Mouse (Mus musculus) kidney, embryonic 14.5 days (tissue): ENCODE results near the gene Slc7a11. TPM values are rescaled to one million over a fixed set of nuclear protein-coding genes. Genes with fewer than 3 reads are reported as not detected.

ENCODE experiments used
- ATAC-seq: fragments of 200-750 bp; cut with Nextera tagmentation; 2 replicates; pipeline ENCODE4 v1.8.0; 2017; ENCODE audit warnings: moderate number of reproducible peaks, mild to moderate bottlenecking, moderate TSS enrichment, moderate library complexity; ENCODE audit not compliant: low FRiP score, low TSS enrichment
- H3K27ac ChIP-seq: fragments of 300-500 bp; sonication (generic); 2 replicates; pipeline ENCODE4 v1.5.1; 2014; ENCODE audit warnings: low read depth, mild to moderate bottlenecking, low read length, moderate library complexity, mixed read lengths
- H3K27me3 ChIP-seq: fragments of 300-500 bp; sonication (generic); 2 replicates; pipeline ENCODE4 v1.6.1; 2014; ENCODE audit warnings: mild to moderate bottlenecking, low read length; ENCODE audit not compliant: control insufficient read depth, insufficient read depth
- H3K36me3 ChIP-seq: fragments of 300-500 bp; sonication (generic); 2 replicates; pipeline ENCODE4 v1.6.1; 2014; ENCODE audit warnings: low read length, mixed read lengths; ENCODE audit not compliant: control insufficient read depth, insufficient read depth
- H3K4me1 ChIP-seq: fragments of 300-500 bp; sonication (generic); 2 replicates; pipeline ENCODE4 v1.6.1; 2014; ENCODE audit warnings: low read length, mixed read lengths; ENCODE audit not compliant: control insufficient read depth, insufficient read depth
- H3K4me2 ChIP-seq: fragments of 300-500 bp; sonication (generic); replicated peaks from 2 replicates; pipeline ENCODE4 v1.6.1; 2014; ENCODE audit warnings: low read depth, mild to moderate bottlenecking, low read length
- H3K4me3 ChIP-seq: fragments of 300-500 bp; sonication (generic); 2 replicates; pipeline ENCODE4 v1.5.1; 2014; ENCODE audit warnings: mild to moderate bottlenecking, low read length
- H3K9ac ChIP-seq: fragments of 300-500 bp; sonication (generic); 2 replicates; pipeline ENCODE4 v1.6.1; 2014; ENCODE audit warnings: low read depth, mild to moderate bottlenecking, low read length, moderate library complexity
- H3K9me3 ChIP-seq: fragments of 300-500 bp; sonication (generic); 2 replicates; pipeline ENCODE4 v1.6.1; 2016; ENCODE audit warnings: low read length; ENCODE audit not compliant: control insufficient read depth
- whole genome bisulfite sequencing: fragments of 180-500 bp; shearing (Covaris S2); extraction: QIAGEN DNeasy Blood & Tissue Kit; methylation state at CpG from one replicate; pipeline ENCODE4 v1.1.7; 2014; 5-methylcytosine and 5-hydroxymethylcytosine counted together
- polyA plus RNA-seq: library from polyadenylated mRNA; unstranded; fragments of >200 nt; fragmentation: Nextera tagmentation; extraction: Ambion mirVana; gene quantifications from 2 replicates; pipeline ENCODE4 v1.2.1, GENCODE M21; 2014

Gene Slc7a11
- polyA plus RNA-seq, 1 experiment from 2014 or later: 0.58 TPM

DNA sequence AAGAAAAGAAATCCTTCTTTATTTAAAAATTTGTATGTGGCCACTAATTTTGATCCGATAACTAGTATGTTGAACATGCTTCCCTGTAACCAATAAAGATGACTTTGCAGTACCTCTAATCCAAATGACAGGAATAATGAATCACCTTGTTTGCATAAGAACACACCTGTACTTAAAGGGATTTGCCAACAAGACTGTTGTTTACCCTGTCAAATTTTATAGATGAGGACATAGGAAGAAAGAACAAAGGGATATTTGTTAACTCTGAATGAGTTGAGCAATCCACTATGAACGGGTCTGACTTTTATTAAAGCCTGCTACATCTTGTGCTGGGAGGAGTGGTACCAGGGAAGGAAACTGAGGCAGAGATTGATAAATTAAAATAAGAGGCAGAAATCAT is 181.3 kb downstream of the Slc7a11 start:
- WGBS: 73% methylated on average over 2 of the region's 2 CpGs
- no peak for ATAC-seq
- H3K27ac ChIP-seq: no peak overlapping the region

GRCm38 (mm10) chr3:50260667-50261066 is 182.7 kb downstream of the Slc7a11 start:
- no peak for ATAC-seq
- no peak overlapping the region for H3K4me3 ChIP-seq
- H3K4me2 ChIP-seq: no peak overlapping the region
- WGBS: 85% methylated on average over 1 of the region's 1 CpGs
- no peak overlapping the region for H3K9ac ChIP-seq
- no peaks in the 10 kb centered on the region for H3K9me3 ChIP-seq
- H3K4me1 ChIP-seq: no peaks in the 10 kb centered on the region
- H3K27ac ChIP-seq: no peak overlapping the region
- H3K36me3 ChIP-seq: no peaks in the 10 kb centered on the region
- no peaks in the 10 kb centered on the region for H3K27me3 ChIP-seq

More for the DNA sequence above, 181.3 kb downstream of the Slc7a11 start:
- Histone ChIP-seq H3K9ac (no peak overlapping the region), H3K4me2 (no peak overlapping the region), H3K4me3 (no peak overlapping the region), H3K36me3 (no peaks in the 10 kb centered on the region), H3K4me1 (no peaks in the 10 kb centered on the region), H3K9me3 (no peaks in the 10 kb centered on the region), H3K27me3 (no peaks in the 10 kb centered on the region)

- Histone ChIP-seq H3K4me3 (no peak overlapping the region), H3K4me2 (no peak overlapping the region), H3K4me1 (no peaks in the 10 kb centered on the region), H3K27ac (no peak overlapping the region), H3K27me3 (no peaks in the 10 kb centered on the region), H3K9me3 (no peaks in the 10 kb centered on the region), H3K9ac (no peak overlapping the region), H3K36me3 (no peaks in the 10 kb centered on the region)
- 93% methylated on average over 4 of the region's 4 CpGs for WGBS
- ATAC-seq: no peak
Measured at GRCm38 (mm10) chr3:50258852-50259251, 184.6 kb downstream of the Slc7a11 start.

- Histone ChIP-seq H3K4me1 (no peaks in the 10 kb centered on the region), H3K27me3 (no peaks in the 10 kb centered on the region), H3K4me3 (no peak overlapping the region), H3K27ac (no peak overlapping the region), H3K9me3 (no peaks in the 10 kb centered on the region), H3K4me2 (no peak overlapping the region), H3K36me3 (no peaks in the 10 kb centered on the region), H3K9ac (no peak overlapping the region)
- ATAC-seq: no peak
- 74% methylated on average over 6 of the region's 6 CpGs for WGBS
Measured at GRCm38 (mm10) chr3:50249598-50250300, 193.7 kb downstream of the Slc7a11 start.

DNA sequence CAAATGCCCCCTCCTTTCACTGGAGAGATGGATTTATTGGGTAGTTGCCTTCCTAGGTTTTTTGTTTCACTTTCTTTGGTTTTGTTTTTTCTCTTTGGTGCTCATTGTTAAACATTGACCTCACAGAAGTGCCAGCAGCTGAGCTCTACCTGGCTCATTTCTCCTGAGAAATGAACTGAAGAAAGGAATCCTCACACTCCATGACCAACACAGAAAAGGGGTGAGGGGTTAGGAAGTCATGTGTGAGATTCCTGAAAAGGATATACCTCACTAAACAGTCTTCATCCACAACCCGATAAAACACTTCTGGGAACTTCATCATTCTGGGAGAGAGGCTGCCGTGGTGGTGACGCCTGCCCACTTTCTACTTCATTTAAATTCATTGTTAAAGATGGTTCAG is 207.4 kb downstream of the Slc7a11 start:
- Histone ChIP-seq H3K9ac (no peak overlapping the region), H3K4me2 (no peak overlapping the region), H3K36me3 (no peaks in the 10 kb centered on the region), H3K4me1 (no peaks in the 10 kb centered on the region), H3K9me3 (no peaks in the 10 kb centered on the region), H3K27me3 (no peaks in the 10 kb centered on the region), H3K4me3 (no peak overlapping the region), H3K27ac (no peak overlapping the region)
- peak; percentile 78; the same call in 1 of the 2 replicates for ATAC-seq
- 47% methylated on average over 3 of the region's 3 CpGs for WGBS

DNA sequence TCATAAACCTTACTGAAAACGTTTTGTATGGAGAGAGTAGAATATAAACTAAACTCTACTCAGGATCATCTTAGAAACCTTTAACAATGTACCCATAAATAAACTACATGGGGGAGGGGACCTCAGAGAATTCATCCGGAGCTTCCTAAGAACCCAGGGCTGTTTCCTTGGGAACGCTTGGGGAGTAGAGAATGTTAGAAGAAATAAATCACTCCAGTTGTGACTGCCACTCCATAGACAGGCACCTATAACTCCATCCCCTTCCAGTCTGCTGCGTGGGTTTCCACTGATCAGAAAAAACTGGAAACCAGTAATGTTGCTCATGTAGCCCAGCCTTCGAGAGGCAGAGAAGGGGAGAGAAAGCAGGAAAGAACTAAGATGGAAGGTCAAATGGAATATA is 210.3 kb downstream of the Slc7a11 start:
- H3K9ac ChIP-seq: no peak overlapping the region
- H3K36me3 ChIP-seq: no peaks in the 10 kb centered on the region
- H3K4me2 ChIP-seq: no peak overlapping the region
- no peaks in the 10 kb centered on the region for H3K27me3 ChIP-seq
- no peak for ATAC-seq
- 24% methylated on average over 5 of the region's 5 CpGs for WGBS
- H3K9me3 ChIP-seq: no peaks in the 10 kb centered on the region
- H3K4me1 ChIP-seq: no peaks in the 10 kb centered on the region
- H3K4me3 ChIP-seq: no peak overlapping the region
- no peak overlapping the region for H3K27ac ChIP-seq

GRCm38 (mm10) chr3:50224390-50225114 is 218.9 kb downstream of the Slc7a11 start:
- H3K9ac ChIP-seq: no peak overlapping the region
- no peak overlapping the region for H3K4me2 ChIP-seq
- no peaks in the 10 kb centered on the region for H3K4me1 ChIP-seq
- no peaks in the 10 kb centered on the region for H3K9me3 ChIP-seq
- peak; percentile 73; the same call in 1 of the 2 replicates for ATAC-seq
- H3K4me3 ChIP-seq: no peak overlapping the region
- WGBS: 43% methylated on average over 2 of the region's 2 CpGs
- H3K36me3 ChIP-seq: no peaks in the 10 kb centered on the region
- H3K27me3 ChIP-seq: no peaks in the 10 kb centered on the region
- no peak overlapping the region for H3K27ac ChIP-seq

DNA sequence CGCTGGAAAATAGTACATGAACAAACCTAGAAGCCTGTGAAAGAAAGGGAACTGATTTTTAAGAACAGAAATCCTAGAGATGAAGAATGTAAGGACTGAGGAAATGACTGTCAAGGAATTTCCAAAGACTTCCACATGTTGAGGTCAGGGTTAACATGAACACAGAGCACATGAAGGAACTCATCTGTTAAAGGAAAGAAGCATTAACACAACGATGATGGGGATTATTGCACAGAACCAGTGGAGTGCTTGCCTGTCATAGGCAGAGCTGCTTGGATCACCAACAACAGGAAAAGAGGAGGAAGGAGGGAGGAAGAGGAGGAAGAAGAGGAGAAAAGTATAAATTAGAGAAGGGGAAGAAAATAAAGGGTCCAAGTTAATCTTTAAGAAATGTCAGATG is 223.0 kb downstream of the Slc7a11 start:
- WGBS: 51% methylated on average over 2 of the region's 2 CpGs

GRCm38 (mm10) chr3:50186369-50186768 is 257.0 kb downstream of the Slc7a11 start:
- H3K4me1 ChIP-seq: no peaks in the 10 kb centered on the region
- no peak overlapping the region for H3K4me3 ChIP-seq
- no peak overlapping the region for H3K4me2 ChIP-seq
- no peak overlapping the region for H3K27ac ChIP-seq
- WGBS: 81% methylated on average over 5 of the region's 5 CpGs
- no peak overlapping the region for H3K9ac ChIP-seq
- ATAC-seq: no peak
- H3K36me3 ChIP-seq: no peaks in the 10 kb centered on the region
- no peaks in the 10 kb centered on the region for H3K9me3 ChIP-seq
- no peaks in the 10 kb centered on the region for H3K27me3 ChIP-seq

More for the DNA sequence above, 223.0 kb downstream of the Slc7a11 start:
- no peak overlapping the region for H3K4me2 ChIP-seq
- no peak for ATAC-seq
- no peaks in the 10 kb centered on the region for H3K36me3 ChIP-seq
- H3K9ac ChIP-seq: no peak overlapping the region
- H3K4me3 ChIP-seq: no peak overlapping the region
- no peaks in the 10 kb centered on the region for H3K4me1 ChIP-seq
- H3K9me3 ChIP-seq: no peaks in the 10 kb centered on the region
- H3K27me3 ChIP-seq: no peaks in the 10 kb centered on the region
- peak overlapping the region; percentile 27; the same call in 1 of the 2 replicates for H3K27ac ChIP-seq
